Mouse (Mus musculus): Measurements from ENCODE around the gene Sash1. TPM values are rescaled to one million over a fixed set of nuclear protein-coding genes. Genes with fewer than 3 reads are reported as not detected.
A peak's percentile ranks its signal among the peaks of the same experiment; 100 is the strongest.

The Sash1 gene
- polyA plus RNA-seq, 1 experiment from 2014 or later, result 5.0 TPM

DNA sequence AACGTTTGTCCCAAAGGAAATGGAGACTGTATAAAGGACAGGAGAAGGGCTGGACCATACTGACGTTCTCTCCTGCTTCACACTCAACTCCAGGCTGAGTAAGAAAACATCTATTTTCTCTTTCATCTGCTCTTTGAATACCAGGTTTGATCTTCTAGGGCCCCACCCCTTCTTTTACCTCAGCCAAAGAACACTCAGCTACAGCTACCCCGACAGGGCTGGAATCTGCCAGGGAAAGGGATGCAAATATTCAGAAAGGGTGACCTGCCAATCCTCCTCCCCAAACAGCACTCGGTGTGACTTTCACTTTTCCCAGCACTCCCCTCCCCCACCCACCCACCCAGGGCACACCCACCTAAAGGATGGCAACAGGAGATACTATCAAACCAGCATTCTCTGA, 2.2 kb downstream of the Sash1 start:
- WGBS, result 3% methylated on average over 4 of the region's 4 CpGs
- H3K4me3 ChIP-seq (ENCODE audit: control insufficient read depth in 1 of 2, insufficient read depth in 1 of 2, low read depth in 1 of 2, low read length in 2 of 2), result peak overlapping the region; percentile 24 to 73; a peak in 3 of 4 replicates
- H3K27ac ChIP-seq (replicated peaks in 1 of 2; ENCODE audit: control insufficient read depth in 1 of 2, insufficient read depth in 1 of 2, low read depth in 2 of 2, low read length in 2 of 2), result 0 out of 4 replicates have a peak overlapping the region, but pooled peaks of 1 of the 2 experiments have one; percentile 21
- peak overlapping the region; percentile 71 for H3K4me2 ChIP-seq (ENCODE audit: low read length)
- peaks cover 4 to 24% of the 10 kb centered on the region in 2 experiments; a peak in 3 of 4 replicates for H3K4me1 ChIP-seq (ENCODE audit: control insufficient read depth in 2 of 2, insufficient read depth in 2 of 2, low read length in 2 of 2)
- H3K9ac ChIP-seq (ENCODE audit: low read length), result peak overlapping the region; percentile 47
- H3K27me3 ChIP-seq (ENCODE audit: control insufficient read depth, insufficient read depth, low read length), result no peaks in the 10 kb centered on the region
- H3K36me3 ChIP-seq (ENCODE audit: control insufficient read depth, insufficient read depth, low read length), result no peaks in the 10 kb centered on the region
- no peak for ATAC-seq (ENCODE audit: insufficient number of reproducible peaks, insufficient read depth, low FRiP score, low read depth)
- no peaks in the 10 kb centered on the region for H3K9me3 ChIP-seq (ENCODE audit: control insufficient read depth, low read length)

DNA sequence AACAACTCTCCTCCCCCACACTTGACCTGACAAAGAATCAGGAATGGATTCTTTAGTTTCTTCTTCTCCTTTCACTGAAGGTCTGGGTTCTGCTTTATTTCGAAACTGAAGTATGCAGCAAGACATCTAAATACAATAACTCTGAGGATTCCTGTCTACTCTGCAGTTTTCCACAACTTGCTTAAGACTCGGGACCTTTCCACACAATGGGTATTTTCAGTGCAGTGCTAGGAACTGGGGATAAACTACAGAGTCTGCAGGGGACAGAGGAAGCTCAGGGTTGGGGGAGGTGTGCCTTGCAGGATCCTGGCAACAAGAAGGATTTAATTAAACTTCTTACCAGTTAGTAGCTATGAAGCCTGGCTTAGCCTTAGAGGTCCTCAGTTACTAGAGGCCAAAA, 4.1 kb downstream of the Sash1 start:
- no peak for ATAC-seq (ENCODE audit: insufficient number of reproducible peaks, insufficient read depth, low FRiP score, low read depth)
- no peaks in the 10 kb centered on the region for H3K27me3 ChIP-seq (ENCODE audit: control insufficient read depth, insufficient read depth, low read length)
- H3K9me3 ChIP-seq (ENCODE audit: control insufficient read depth, low read length), result no peaks in the 10 kb centered on the region
- H3K4me1 ChIP-seq (ENCODE audit: control insufficient read depth in 2 of 2, insufficient read depth in 2 of 2, low read length in 2 of 2), result peaks cover 4 to 24% of the 10 kb centered on the region in 2 experiments; a peak in 3 of 4 replicates
- H3K9ac ChIP-seq (ENCODE audit: low read length), result no peak overlapping the region
- H3K36me3 ChIP-seq (ENCODE audit: control insufficient read depth, insufficient read depth, low read length), result no peaks in the 10 kb centered on the region
- H3K27ac ChIP-seq (replicated peaks in 1 of 2; ENCODE audit: control insufficient read depth in 1 of 2, insufficient read depth in 1 of 2, low read depth in 2 of 2, low read length in 2 of 2), result no peak overlapping the region
- no peak overlapping the region for H3K4me3 ChIP-seq (ENCODE audit: control insufficient read depth in 1 of 2, insufficient read depth in 1 of 2, low read depth in 1 of 2, low read length in 2 of 2)
- WGBS, result 62% methylated on average over 2 of the region's 2 CpGs
- no peak overlapping the region for H3K4me2 ChIP-seq (ENCODE audit: low read length)

DNA sequence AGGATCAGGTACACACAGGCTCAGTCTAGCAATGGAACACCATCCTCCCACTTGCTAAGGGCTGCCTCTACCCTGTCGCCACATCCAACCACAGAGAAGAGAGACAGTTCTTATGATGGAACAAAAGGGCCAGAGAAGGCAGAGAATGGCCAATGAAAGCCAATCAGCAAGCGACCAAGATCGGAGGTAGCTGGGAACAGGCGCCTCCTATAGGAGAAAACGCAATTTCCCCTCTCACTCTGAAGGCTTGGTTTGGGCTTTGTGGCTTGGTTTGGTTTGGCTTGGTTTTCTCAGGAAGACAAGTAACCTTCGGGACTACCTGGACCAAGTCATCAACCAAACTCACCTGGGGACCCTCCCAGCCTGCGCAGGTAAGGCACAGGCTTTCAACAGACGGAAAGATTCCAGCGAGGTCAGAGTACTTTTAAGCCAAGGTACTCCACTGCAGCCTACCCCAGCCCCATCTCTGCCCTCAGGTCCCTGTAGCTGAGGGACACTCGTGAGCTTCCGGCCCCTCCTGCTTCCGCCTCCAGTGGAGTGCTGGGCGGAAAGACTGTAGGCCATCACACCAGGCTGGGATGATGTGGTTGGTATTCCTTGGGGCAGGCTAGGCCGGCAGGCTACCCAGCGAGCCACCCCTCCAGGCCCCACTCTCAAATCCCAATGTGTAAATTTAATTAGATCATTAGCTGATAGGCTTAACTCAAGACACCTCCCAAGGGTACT, 4.8 kb downstream of the Sash1 start:
- H3K9ac ChIP-seq (ENCODE audit: low read length), result no peak overlapping the region
- H3K27ac ChIP-seq (replicated peaks in 1 of 2; ENCODE audit: control insufficient read depth in 1 of 2, insufficient read depth in 1 of 2, low read depth in 2 of 2, low read length in 2 of 2), result no peak overlapping the region
- H3K27me3 ChIP-seq (ENCODE audit: control insufficient read depth, insufficient read depth, low read length), result no peaks in the 10 kb centered on the region
- peaks cover 4 to 24% of the 10 kb centered on the region in 2 experiments; a peak in 3 of 4 replicates for H3K4me1 ChIP-seq (ENCODE audit: control insufficient read depth in 2 of 2, insufficient read depth in 2 of 2, low read length in 2 of 2)
- ATAC-seq (ENCODE audit: insufficient number of reproducible peaks, insufficient read depth, low FRiP score, low read depth), result no peak
- H3K36me3 ChIP-seq (ENCODE audit: control insufficient read depth, insufficient read depth, low read length), result no peaks in the 10 kb centered on the region
- no peaks in the 10 kb centered on the region for H3K9me3 ChIP-seq (ENCODE audit: control insufficient read depth, low read length)
- H3K4me3 ChIP-seq (ENCODE audit: control insufficient read depth in 1 of 2, insufficient read depth in 1 of 2, low read depth in 1 of 2, low read length in 2 of 2), result no peak overlapping the region
- H3K4me2 ChIP-seq (ENCODE audit: low read length), result no peak overlapping the region
- WGBS, result 68% methylated on average over 15 of the region's 15 CpGs

DNA sequence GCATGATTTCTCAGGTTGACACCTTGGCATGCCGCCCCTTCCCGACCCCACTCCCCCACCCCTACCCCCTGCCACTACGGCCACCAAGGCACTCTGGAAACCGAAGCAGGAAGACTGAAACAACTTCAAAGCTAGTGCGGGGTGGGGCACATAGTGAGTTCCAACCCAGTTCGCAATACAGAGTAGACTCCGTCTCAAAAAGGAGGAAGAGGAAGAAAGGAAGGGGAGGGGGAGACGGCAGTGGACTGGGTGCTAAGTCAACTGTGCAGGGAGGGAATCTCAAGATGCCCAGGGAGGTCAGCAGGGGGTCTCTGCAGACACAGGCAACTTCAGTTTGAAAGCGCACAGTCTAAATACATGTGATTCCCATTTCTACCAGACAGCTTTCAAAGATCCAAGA, 7.0 kb downstream of the Sash1 start:
- no peak overlapping the region for H3K4me3 ChIP-seq (ENCODE audit: control insufficient read depth in 1 of 2, insufficient read depth in 1 of 2, low read depth in 1 of 2, low read length in 2 of 2)
- H3K9ac ChIP-seq (ENCODE audit: low read length), result no peak overlapping the region
- WGBS, result 23% methylated on average over 9 of the region's 9 CpGs
- H3K36me3 ChIP-seq (ENCODE audit: control insufficient read depth, insufficient read depth, low read length), result no peaks in the 10 kb centered on the region
- H3K4me1 ChIP-seq (ENCODE audit: control insufficient read depth in 2 of 2, insufficient read depth in 2 of 2, low read length in 2 of 2), result peaks cover 4 to 15% of the 10 kb centered on the region in 2 experiments; a peak in 3 of 4 replicates
- H3K9me3 ChIP-seq (ENCODE audit: control insufficient read depth, low read length), result no peaks in the 10 kb centered on the region
- ATAC-seq (ENCODE audit: insufficient number of reproducible peaks, insufficient read depth, low FRiP score, low read depth), result no peak
- H3K4me2 ChIP-seq (ENCODE audit: low read length), result peak overlapping the region; percentile 25
- no peaks in the 10 kb centered on the region for H3K27me3 ChIP-seq (ENCODE audit: control insufficient read depth, insufficient read depth, low read length)
- H3K27ac ChIP-seq (replicated peaks in 1 of 2; ENCODE audit: control insufficient read depth in 1 of 2, insufficient read depth in 1 of 2, low read depth in 2 of 2, low read length in 2 of 2), result no peak overlapping the region

DNA sequence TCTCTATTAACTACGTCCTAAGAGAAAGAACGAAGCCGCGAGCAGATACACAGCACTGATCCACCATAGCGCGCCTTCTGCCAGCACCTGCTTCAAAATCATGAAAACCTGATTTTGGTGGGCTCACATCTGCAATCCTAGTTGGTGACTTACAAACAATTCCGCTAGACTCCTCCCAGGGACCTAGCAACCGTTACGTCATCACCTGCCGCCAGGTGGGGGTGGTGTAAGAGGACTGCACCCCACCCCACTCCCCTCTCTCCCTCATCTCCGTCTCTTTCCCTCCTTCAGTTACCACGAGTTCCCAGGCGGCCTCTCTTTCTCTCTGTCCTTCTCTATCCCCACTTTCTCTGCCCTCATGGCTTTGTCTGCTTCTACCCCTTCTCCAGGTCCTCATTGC, 7.5 kb downstream of the Sash1 start:
- no peak overlapping the region for H3K4me3 ChIP-seq (ENCODE audit: control insufficient read depth in 1 of 2, insufficient read depth in 1 of 2, low read depth in 1 of 2, low read length in 2 of 2)
- WGBS, result 72% methylated on average over 13 of the region's 13 CpGs

DNA sequence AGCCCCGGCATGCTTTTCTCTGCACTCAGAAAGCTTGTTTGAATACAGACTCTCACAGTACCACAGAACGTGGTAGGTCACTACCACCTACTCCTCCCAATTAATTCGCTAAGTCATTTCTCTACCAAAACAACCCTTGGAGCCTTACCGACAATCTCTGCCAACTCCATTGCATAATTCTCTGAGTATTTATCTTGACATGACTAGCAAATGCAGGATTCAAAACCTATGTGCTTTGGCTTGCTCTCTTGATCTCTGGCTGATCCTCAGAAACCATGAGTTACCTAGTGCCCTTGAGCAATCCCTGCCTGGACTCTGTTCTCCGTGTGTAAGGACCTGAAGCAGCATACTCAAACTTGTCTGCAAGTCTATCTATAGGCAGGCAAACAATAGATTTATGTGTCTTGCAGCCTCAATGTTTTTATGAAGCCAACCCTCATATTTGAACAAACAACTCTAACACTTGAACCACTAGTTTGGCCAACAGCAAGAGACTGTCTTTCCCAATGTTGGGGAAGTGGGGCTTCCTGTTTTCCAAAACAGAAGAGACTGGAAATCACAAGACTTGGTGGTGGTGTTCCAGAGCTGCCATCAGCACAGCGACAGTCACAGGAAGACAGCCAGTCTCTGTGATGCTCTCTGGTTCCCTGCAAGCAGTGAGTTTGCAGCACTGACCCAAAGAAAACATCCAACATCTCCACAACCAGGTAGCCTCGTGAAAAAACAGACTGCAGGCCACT, 12.1 kb downstream of the Sash1 start:
- no peak for ATAC-seq (ENCODE audit: insufficient number of reproducible peaks, insufficient read depth, low FRiP score, low read depth)
- WGBS, result 66% methylated on average over 7 of the region's 7 CpGs
- no peak overlapping the region for H3K9ac ChIP-seq (ENCODE audit: low read length)
- no peak overlapping the region for H3K27ac ChIP-seq (replicated peaks in 1 of 2; ENCODE audit: control insufficient read depth in 1 of 2, insufficient read depth in 1 of 2, low read depth in 2 of 2, low read length in 2 of 2)
- H3K4me3 ChIP-seq (ENCODE audit: control insufficient read depth in 1 of 2, insufficient read depth in 1 of 2, low read depth in 1 of 2, low read length in 2 of 2), result no peak overlapping the region
- 0 out of 4 replicates have a peak, but pooled peaks cover 0 to under 1% of the 10 kb centered on the region in 2 experiments for H3K4me1 ChIP-seq (ENCODE audit: control insufficient read depth in 2 of 2, insufficient read depth in 2 of 2, low read length in 2 of 2)
- H3K36me3 ChIP-seq (ENCODE audit: control insufficient read depth, insufficient read depth, low read length), result no peaks in the 10 kb centered on the region
- H3K9me3 ChIP-seq (ENCODE audit: control insufficient read depth, low read length), result no peaks in the 10 kb centered on the region
- no peaks in the 10 kb centered on the region for H3K27me3 ChIP-seq (ENCODE audit: control insufficient read depth, insufficient read depth, low read length)
- no peak overlapping the region for H3K4me2 ChIP-seq (ENCODE audit: low read length)

More for the DNA sequence above, 7.5 kb downstream of the Sash1 start:
- peaks cover 0 to 11% of the 10 kb centered on the region in 2 experiments; a peak in 2 of 4 replicates for H3K4me1 ChIP-seq (ENCODE audit: control insufficient read depth in 2 of 2, insufficient read depth in 2 of 2, low read length in 2 of 2)
- H3K27ac ChIP-seq (replicated peaks in 1 of 2; ENCODE audit: control insufficient read depth in 1 of 2, insufficient read depth in 1 of 2, low read depth in 2 of 2, low read length in 2 of 2), result no peak overlapping the region
- peak overlapping the region; percentile 25 for H3K4me2 ChIP-seq (ENCODE audit: low read length)
- no peak overlapping the region; the same call in 1 of the 2 replicates for H3K9ac ChIP-seq (ENCODE audit: low read length)
- H3K36me3 ChIP-seq (ENCODE audit: control insufficient read depth, insufficient read depth, low read length), result no peaks in the 10 kb centered on the region
- H3K27me3 ChIP-seq (ENCODE audit: control insufficient read depth, insufficient read depth, low read length), result no peaks in the 10 kb centered on the region
- H3K9me3 ChIP-seq (ENCODE audit: control insufficient read depth, low read length), result no peaks in the 10 kb centered on the region
- no peak for ATAC-seq (ENCODE audit: insufficient number of reproducible peaks, insufficient read depth, low FRiP score, low read depth)

DNA sequence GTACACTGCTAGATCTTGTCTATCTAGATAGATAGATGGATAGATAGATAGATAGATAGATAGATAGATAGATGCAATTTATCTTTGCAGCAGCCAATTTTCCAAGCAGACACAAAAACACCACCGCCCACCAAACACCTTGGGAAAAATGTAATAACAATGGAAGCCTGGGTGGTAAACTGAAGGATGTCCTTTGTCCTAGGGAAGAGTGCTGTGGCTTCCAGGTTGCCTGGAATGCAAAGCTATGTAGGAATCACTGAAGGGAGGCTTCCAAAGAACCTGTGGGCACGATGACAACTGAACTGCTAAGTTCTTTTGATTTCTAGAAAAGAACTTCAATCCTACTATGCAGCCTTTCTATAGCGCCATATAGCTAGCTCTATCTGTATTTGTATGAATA, 13.1 kb downstream of the Sash1 start:
- WGBS, result 89% methylated on average over 3 of the region's 3 CpGs

More for the DNA sequence above, 13.1 kb downstream of the Sash1 start:
- Histone ChIP-seq H3K4me3 (ENCODE audit: control insufficient read depth in 1 of 2, insufficient read depth in 1 of 2, low read depth in 1 of 2, low read length in 2 of 2) (no peak overlapping the region), H3K9ac (ENCODE audit: low read length) (no peak overlapping the region), H3K27me3 (ENCODE audit: control insufficient read depth, insufficient read depth, low read length) (no peaks in the 10 kb centered on the region), H3K36me3 (ENCODE audit: control insufficient read depth, insufficient read depth, low read length) (no peaks in the 10 kb centered on the region), H3K27ac (replicated peaks in 1 of 2; ENCODE audit: control insufficient read depth in 1 of 2, insufficient read depth in 1 of 2, low read depth in 2 of 2, low read length in 2 of 2) (no peak overlapping the region), H3K4me1 (ENCODE audit: control insufficient read depth in 2 of 2, insufficient read depth in 2 of 2, low read length in 2 of 2) (no peaks in the 10 kb centered on the region), H3K4me2 (ENCODE audit: low read length) (no peak overlapping the region), H3K9me3 (ENCODE audit: control insufficient read depth, low read length) (no peaks in the 10 kb centered on the region)
- no peak for ATAC-seq (ENCODE audit: insufficient number of reproducible peaks, insufficient read depth, low FRiP score, low read depth)

Measured in heart, embryonic 14.5 days (tissue).